Mouse (Mus musculus) forebrain, embryonic 15.5 days (tissue): Measurements from ENCODE around the gene Wwox. TPM values are rescaled to one million over a fixed set of nuclear protein-coding genes. Genes with fewer than 3 reads are reported as not detected.

Source experiments
- ATAC-seq: fragments of 200-750 bp; cut with Nextera tagmentation; replicated peaks from 2 replicates; pipeline ENCODE4 v1.8.0; 2017; ENCODE audit warnings: mild to moderate bottlenecking, moderate TSS enrichment, moderate library complexity
- H3K27ac ChIP-seq: fragments of 300-500 bp; sonication (generic); replicated peaks from 2 replicates; pipeline ENCODE4 v1.5.1; 2015; ENCODE audit warnings: mild to moderate bottlenecking, inconsistent platforms
- H3K27me3 ChIP-seq: fragments of 300-500 bp; sonication (generic); 2 replicates; pipeline ENCODE4 v1.6.1; 2015; ENCODE audit warnings: inconsistent platforms
- H3K36me3 ChIP-seq: fragments of 300-500 bp; sonication (generic); 2 replicates; pipeline ENCODE4 v1.6.1; 2015; ENCODE audit warnings: mild to moderate bottlenecking, inconsistent platforms
- H3K4me1 ChIP-seq: fragments of 300-500 bp; sonication (generic); 2 replicates; pipeline ENCODE4 v1.6.1; 2015; ENCODE audit warnings: inconsistent platforms
- H3K4me2 ChIP-seq: fragments of 300-500 bp; sonication (generic); replicated peaks from 2 replicates; pipeline ENCODE4 v1.6.1; 2015; ENCODE audit warnings: mild to moderate bottlenecking, inconsistent platforms
- H3K4me3 ChIP-seq: fragments of 300-500 bp; sonication (generic); 2 replicates; pipeline ENCODE4 v1.5.1; 2015; ENCODE audit warnings: mild to moderate bottlenecking, inconsistent platforms
- H3K9ac ChIP-seq: fragments of 300-500 bp; sonication (generic); replicated peaks from 2 replicates; pipeline ENCODE4 v1.6.1; 2015; ENCODE audit warnings: mild to moderate bottlenecking, inconsistent platforms
- H3K9me3 ChIP-seq: fragments of 300-500 bp; sonication (generic); 2 replicates; pipeline ENCODE4 v1.6.1; 2016; ENCODE audit warnings: inconsistent platforms
- WGBS: fragments of 180-500 bp; shearing (Covaris S2); methylation state at CpG from one replicate; pipeline ENCODE4 v1.1.7; 2015; ENCODE audit warnings: mixed read lengths; 5-methylcytosine and 5-hydroxymethylcytosine counted together
- polyA plus RNA-seq: library from polyadenylated mRNA; unstranded; fragments of >200 nt; fragmentation: Nextera tagmentation; extraction: Ambion mirVana; gene quantifications from 2 replicates; pipeline ENCODE4 v1.2.1, GENCODE M21; 2015

Gene Wwox
- polyA plus RNA-seq, 1 experiment from 2014 or later, result 10.7 TPM

GRCm38 (mm10) chr8:114441616-114442015, 2.2 kb downstream of the Wwox start:
- H3K4me1 ChIP-seq, result peaks cover 6% of the 10 kb centered on the region
- 82% methylated on average over 4 of the region's 4 CpGs for WGBS
- no peaks in the 10 kb centered on the region for H3K36me3 ChIP-seq
- H3K9me3 ChIP-seq, result no peaks in the 10 kb centered on the region
- no peaks in the 10 kb centered on the region for H3K27me3 ChIP-seq
- no peak overlapping the region for H3K27ac ChIP-seq
- no peak overlapping the region for H3K4me2 ChIP-seq
- no peak for ATAC-seq
- no peak overlapping the region for H3K4me3 ChIP-seq
- H3K9ac ChIP-seq, result no peak overlapping the region

GRCm38 (mm10) chr8:114446884-114447283, 7.4 kb downstream of the Wwox start:
- Histone ChIP-seq H3K4me2 (no peak overlapping the region), H3K9me3 (no peaks in the 10 kb centered on the region), H3K4me1 (no peaks in the 10 kb centered on the region), H3K4me3 (no peak overlapping the region), H3K27ac (no peak overlapping the region), H3K36me3 (no peaks in the 10 kb centered on the region), H3K27me3 (no peaks in the 10 kb centered on the region), H3K9ac (no peak overlapping the region)
- no peak for ATAC-seq
- WGBS, result 92% methylated on average over 7 of the region's 7 CpGs

DNA sequence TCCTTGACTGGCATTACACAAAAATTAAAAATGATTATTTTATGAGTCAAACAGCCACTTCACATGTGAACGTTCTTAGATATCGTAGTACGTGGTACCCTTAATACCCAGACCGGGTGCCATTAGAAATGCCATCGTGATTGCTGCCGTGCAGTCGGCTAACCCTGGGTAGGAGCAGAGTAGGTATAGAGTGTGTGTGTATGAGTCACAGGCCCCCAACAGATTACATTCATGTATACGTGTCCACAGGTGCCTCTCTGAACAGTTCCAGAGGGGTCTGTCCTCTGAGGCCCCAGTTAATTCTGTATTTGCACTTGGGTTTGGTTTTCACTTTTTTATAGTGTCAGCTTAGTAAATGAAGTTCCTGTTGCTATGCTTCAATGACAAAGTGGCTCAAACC, 12.8 kb downstream of the Wwox start:
- no peak overlapping the region for H3K27ac ChIP-seq
- H3K9me3 ChIP-seq, result no peaks in the 10 kb centered on the region
- H3K4me3 ChIP-seq, result no peak overlapping the region
- no peaks in the 10 kb centered on the region for H3K27me3 ChIP-seq
- peak; percentile 67 for ATAC-seq
- no peak overlapping the region for H3K4me2 ChIP-seq
- no peaks in the 10 kb centered on the region for H3K36me3 ChIP-seq
- H3K9ac ChIP-seq, result no peak overlapping the region
- 82% methylated on average over 8 of the region's 8 CpGs for WGBS
- H3K4me1 ChIP-seq, result peaks cover 8% of the 10 kb centered on the region

- no peaks in the 10 kb centered on the region for H3K36me3 ChIP-seq
- H3K4me1 ChIP-seq, result peaks cover 8% of the 10 kb centered on the region
- H3K4me3 ChIP-seq, result 0 out of 2 replicates have a peak overlapping the region, but pooled peaks have one; percentile 18
- H3K27me3 ChIP-seq, result no peaks in the 10 kb centered on the region
- ATAC-seq, result peak; percentile 75
- no peak overlapping the region for H3K27ac ChIP-seq
- H3K9ac ChIP-seq, result peak overlapping the region; percentile 38; the same call in 1 of the 2 replicates
- peak overlapping the region; percentile 44 for H3K4me2 ChIP-seq
- no peaks in the 10 kb centered on the region for H3K9me3 ChIP-seq
- 2% methylated on average over 9 of the region's 9 CpGs for WGBS
Observed at GRCm38 (mm10) chr8:114452781-114453221, 13.3 kb downstream of the Wwox start.

DNA sequence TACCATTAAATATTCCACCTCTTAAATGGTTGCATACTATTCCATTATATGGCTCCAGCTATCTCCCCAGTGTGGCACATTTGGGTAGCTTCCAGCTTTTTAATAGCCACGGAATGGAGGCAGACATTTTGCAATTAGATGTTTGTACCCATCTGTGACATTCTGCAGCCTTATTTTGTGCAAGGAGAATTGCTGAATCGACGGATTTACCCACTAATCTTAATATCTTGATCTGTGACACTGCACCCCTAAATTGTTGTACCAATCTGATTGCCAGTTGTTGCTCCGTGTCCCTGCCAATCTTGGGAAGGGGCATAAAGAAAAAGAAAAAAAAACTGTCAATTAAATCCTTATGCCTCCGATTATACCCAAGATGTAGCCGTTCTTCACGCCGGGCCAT, 15.8 kb downstream of the Wwox start:
- Histone ChIP-seq H3K27ac (no peak overlapping the region), H3K27me3 (no peaks in the 10 kb centered on the region), H3K4me3 (no peak overlapping the region), H3K4me2 (no peak overlapping the region), H3K9ac (no peak overlapping the region), H3K36me3 (no peaks in the 10 kb centered on the region), H3K9me3 (no peaks in the 10 kb centered on the region), H3K4me1 (peaks cover 17% of the 10 kb centered on the region)
- WGBS, result 79% methylated on average over 8 of the region's 8 CpGs
- ATAC-seq, result no peak

- no peak overlapping the region for H3K4me2 ChIP-seq
- H3K36me3 ChIP-seq, result no peaks in the 10 kb centered on the region
- no peaks in the 10 kb centered on the region for H3K27me3 ChIP-seq
- 74% methylated on average over 15 of the region's 15 CpGs for WGBS
- peaks cover 17% of the 10 kb centered on the region for H3K4me1 ChIP-seq
- ATAC-seq, result no peak
- H3K9ac ChIP-seq, result no peak overlapping the region
- H3K4me3 ChIP-seq, result no peak overlapping the region
- no peak overlapping the region for H3K27ac ChIP-seq
- no peaks in the 10 kb centered on the region for H3K9me3 ChIP-seq
Observed at GRCm38 (mm10) chr8:114455953-114456352, 16.5 kb downstream of the Wwox start.

DNA sequence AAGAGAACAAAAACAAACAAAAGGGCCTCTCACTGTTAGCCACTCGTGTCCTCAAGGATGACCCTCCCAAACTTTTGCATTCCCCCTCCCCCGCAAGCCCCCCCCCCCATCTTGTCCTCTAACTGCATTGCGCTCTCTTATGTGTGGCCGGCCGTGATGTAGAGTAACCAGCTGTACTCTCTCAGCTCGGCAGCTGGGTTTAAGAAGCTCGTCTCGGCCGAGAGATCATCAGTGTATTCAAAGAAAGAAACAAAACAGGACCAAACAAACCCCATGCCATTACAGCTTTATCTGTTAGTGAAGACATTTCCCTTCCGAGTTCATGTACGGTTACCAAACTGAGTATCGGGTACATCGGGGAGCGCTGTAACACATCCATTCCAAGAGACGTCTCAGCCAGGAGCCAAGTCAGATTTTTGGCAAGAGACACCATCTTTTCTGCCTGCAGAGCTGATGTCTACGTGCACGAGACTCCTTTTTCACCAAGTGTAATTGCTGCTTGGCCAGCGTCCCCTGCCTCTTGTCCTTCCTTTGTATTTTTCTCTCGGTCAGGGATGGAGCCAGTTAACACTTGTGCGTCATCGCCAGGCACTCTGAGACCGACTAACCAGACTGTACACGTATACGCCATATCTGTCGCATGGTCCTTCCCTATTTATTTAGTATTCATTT, 18.8 kb downstream of the Wwox start:
- no peak overlapping the region for H3K9ac ChIP-seq
- no peak overlapping the region for H3K27ac ChIP-seq
- no peak for ATAC-seq
- peaks cover 15% of the 10 kb centered on the region for H3K4me1 ChIP-seq
- H3K27me3 ChIP-seq, result no peaks in the 10 kb centered on the region
- H3K36me3 ChIP-seq, result no peaks in the 10 kb centered on the region
- no peak overlapping the region for H3K4me2 ChIP-seq
- 55% methylated on average over 25 of the region's 25 CpGs for WGBS
- H3K9me3 ChIP-seq, result no peaks in the 10 kb centered on the region
- no peak overlapping the region for H3K4me3 ChIP-seq

- WGBS, result 70% methylated on average over 5 of the region's 5 CpGs
- Histone ChIP-seq H3K36me3 (no peaks in the 10 kb centered on the region), H3K4me2 (no peak overlapping the region), H3K4me1 (peaks cover 12% of the 10 kb centered on the region), H3K9me3 (no peaks in the 10 kb centered on the region), H3K4me3 (no peak overlapping the region), H3K27me3 (no peaks in the 10 kb centered on the region), H3K27ac (no peak overlapping the region), H3K9ac (no peak overlapping the region)
- no peak for ATAC-seq
Observed at GRCm38 (mm10) chr8:114460600-114460999, 21.1 kb downstream of the Wwox start.

- no peak for ATAC-seq
- no peaks in the 10 kb centered on the region for H3K27me3 ChIP-seq
- peaks cover 12% of the 10 kb centered on the region for H3K4me1 ChIP-seq
- H3K9ac ChIP-seq, result no peak overlapping the region
- no peak overlapping the region for H3K4me2 ChIP-seq
- no peaks in the 10 kb centered on the region for H3K9me3 ChIP-seq
- WGBS, result 84% methylated on average over 11 of the region's 11 CpGs
- no peaks in the 10 kb centered on the region for H3K36me3 ChIP-seq
- no peak overlapping the region for H3K4me3 ChIP-seq
- H3K27ac ChIP-seq, result no peak overlapping the region
Observed at GRCm38 (mm10) chr8:114462591-114462990, 23.1 kb downstream of the Wwox start.

- no peak overlapping the region for H3K27ac ChIP-seq
- no peaks in the 10 kb centered on the region for H3K27me3 ChIP-seq
- H3K4me1 ChIP-seq, result peaks cover 12% of the 10 kb centered on the region
- no peak for ATAC-seq
- H3K4me3 ChIP-seq, result no peak overlapping the region
- no peak overlapping the region for H3K9ac ChIP-seq
- no peak overlapping the region for H3K4me2 ChIP-seq
- WGBS, result 51% methylated on average over 10 of the region's 10 CpGs
- H3K36me3 ChIP-seq, result no peaks in the 10 kb centered on the region
- no peaks in the 10 kb centered on the region for H3K9me3 ChIP-seq
Observed at GRCm38 (mm10) chr8:114463305-114463704, 23.9 kb downstream of the Wwox start.

- H3K4me2 ChIP-seq, result no peak overlapping the region
- peak; percentile 72; the same call in 1 of the 2 replicates for ATAC-seq
- no peaks in the 10 kb centered on the region for H3K27me3 ChIP-seq
- H3K4me1 ChIP-seq, result 0 out of 2 replicates have a peak, but pooled peaks cover 8% of the 10 kb centered on the region
- H3K27ac ChIP-seq, result peak overlapping the region; percentile 40; the same call in 1 of the 2 replicates
- WGBS, result 59% methylated on average over 21 of the region's 21 CpGs
- H3K4me3 ChIP-seq, result no peak overlapping the region
- H3K9me3 ChIP-seq, result no peaks in the 10 kb centered on the region
- no peaks in the 10 kb centered on the region for H3K36me3 ChIP-seq
- H3K9ac ChIP-seq, result no peak overlapping the region
Observed at GRCm38 (mm10) chr8:114468526-114469207, 29.2 kb downstream of the Wwox start.

DNA sequence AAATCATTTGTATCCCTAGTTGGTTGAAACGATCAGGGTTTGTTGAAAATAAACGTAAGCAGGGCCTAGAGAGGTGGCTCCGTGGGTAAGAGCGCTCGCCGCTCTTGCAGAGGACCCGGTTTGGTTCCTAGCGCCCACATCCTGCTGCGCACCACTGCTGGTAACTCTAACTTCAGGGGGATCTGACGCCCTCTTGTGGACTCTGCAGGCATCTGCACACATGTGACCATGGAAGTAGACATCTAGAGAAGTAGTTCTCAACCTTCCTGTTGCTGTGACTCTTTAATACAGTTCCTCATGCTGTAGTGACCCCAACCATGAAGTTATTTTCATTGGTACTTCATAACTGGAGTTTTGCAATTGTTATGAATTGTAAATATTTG, 29.7 kb downstream of the Wwox start:
- 89% methylated on average over 10 of the region's 10 CpGs for WGBS
- Histone ChIP-seq H3K27me3 (no peaks in the 10 kb centered on the region), H3K4me1 (0 out of 2 replicates have a peak, but pooled peaks cover 8% of the 10 kb centered on the region), H3K36me3 (no peaks in the 10 kb centered on the region), H3K27ac (peak overlapping the region; percentile 40; the same call in 1 of the 2 replicates), H3K4me3 (no peak overlapping the region), H3K9me3 (no peaks in the 10 kb centered on the region), H3K9ac (no peak overlapping the region), H3K4me2 (no peak overlapping the region)
- ATAC-seq, result no peak
